Mouse (Mus musculus) frontal cortex, postnatal 36 days (tissue): Measurements from ENCODE around the gene Zdhhc19.

Source experiments
- DNase-seq, 2 experiments: peaks; one replicate each; pipeline ENCODE4 v3.0.0; 2022; ENCODE audit warnings: low spot score in 2 of 2

Zdhhc19 gene

GRCm38 (mm10) chr16:32550487-32550886, 54.4 kb downstream of the Zdhhc19 start:
- DNase-seq: no peak

- no peak for DNase-seq
These were observed 55.3 kb downstream of the Zdhhc19 start for GRCm38 (mm10) chr16:32551346-32551747.

GRCm38 (mm10) chr16:32555588-32555987, 59.5 kb downstream of the Zdhhc19 start:
- DNase-seq: no peak

GRCm38 (mm10) chr16:32559493-32559892, 63.4 kb downstream of the Zdhhc19 start:
- DNase-seq: no peak

- no peak for DNase-seq
These were observed 67.2 kb downstream of the Zdhhc19 start for GRCm38 (mm10) chr16:32563056-32563793.

- DNase-seq: no peak
These were observed 71.2 kb downstream of the Zdhhc19 start for GRCm38 (mm10) chr16:32567282-32567681.

- no peak for DNase-seq
These were observed 72.3 kb downstream of the Zdhhc19 start for GRCm38 (mm10) chr16:32568401-32568800.

GRCm38 (mm10) chr16:32570042-32570441, 74.0 kb downstream of the Zdhhc19 start:
- no peak for DNase-seq

GRCm38 (mm10) chr16:32572528-32572927, 76.5 kb downstream of the Zdhhc19 start:
- DNase-seq: no peak

- DNase-seq: no peak
These were observed 90.4 kb downstream of the Zdhhc19 start for GRCm38 (mm10) chr16:32586482-32586881.

- DNase-seq: no peak
These were observed 92.5 kb downstream of the Zdhhc19 start for GRCm38 (mm10) chr16:32588568-32588967.

- no peak for DNase-seq
These were observed 95.5 kb downstream of the Zdhhc19 start for GRCm38 (mm10) chr16:32591521-32591920.

GRCm38 (mm10) chr16:32593283-32593805, 97.3 kb downstream of the Zdhhc19 start:
- DNase-seq: no peak

- no peak for DNase-seq
These were observed 97.9 kb downstream of the Zdhhc19 start for GRCm38 (mm10) chr16:32593916-32594315.

GRCm38 (mm10) chr16:32594701-32595100, 98.6 kb downstream of the Zdhhc19 start:
- no peak for DNase-seq

GRCm38 (mm10) chr16:32595142-32595855, 99.2 kb downstream of the Zdhhc19 start:
- no peak for DNase-seq

GRCm38 (mm10) chr16:32597909-32598381, 101.9 kb downstream of the Zdhhc19 start:
- DNase-seq: no peak

GRCm38 (mm10) chr16:32599151-32599550, 103.1 kb downstream of the Zdhhc19 start:
- no peak for DNase-seq

GRCm38 (mm10) chr16:32602193-32602685, 106.2 kb downstream of the Zdhhc19 start:
- DNase-seq: no peak

GRCm38 (mm10) chr16:32607562-32608343, 111.7 kb downstream of the Zdhhc19 start:
- DNase-seq: no peak

- no peak for DNase-seq
These were observed 112.3 kb downstream of the Zdhhc19 start for GRCm38 (mm10) chr16:32608344-32608711.
